Mouse (Mus musculus): ENCODE data around the gene Pde8b. TPM values are rescaled to one million over a fixed set of nuclear protein-coding genes. Genes with fewer than 3 reads are reported as not detected.

Gene Pde8b
- polyA plus RNA-seq, 1 experiment, result not detected

DNA sequence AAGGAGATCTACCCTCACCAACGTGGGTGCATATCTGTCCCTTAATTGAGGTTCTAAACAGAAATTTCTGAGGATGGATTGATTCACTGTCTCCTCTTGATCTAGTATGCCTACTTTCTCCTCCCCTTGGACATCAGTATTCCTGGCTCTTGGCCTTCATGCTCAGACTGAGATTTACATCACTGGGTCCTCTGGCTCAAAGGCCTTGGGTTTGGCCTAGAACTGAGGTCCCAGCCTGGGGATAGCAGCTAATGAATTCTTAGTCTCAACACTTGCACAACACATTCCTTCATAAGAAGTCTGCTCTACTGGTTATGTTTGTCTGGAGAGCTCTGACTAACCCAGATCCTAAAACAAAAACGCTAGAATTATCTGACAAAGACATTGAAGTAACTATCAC lies 61.0 kb downstream of the Pde8b start:
- no peak overlapping the region for H3K27ac ChIP-seq (replicated peaks; ENCODE audit: low read depth, low read length)
- H3K4me3 ChIP-seq (ENCODE audit: insufficient read depth, low read depth, low read length), result no peak overlapping the region
- H3K4me1 ChIP-seq (ENCODE audit: control insufficient read depth, insufficient read depth, insufficient read length, low read length), result no peaks in the 10 kb centered on the region

GRCm38 (mm10) chr13:95187153-95187665 lies 62.9 kb downstream of the Pde8b start:
- H3K27ac ChIP-seq (replicated peaks; ENCODE audit: low read depth, low read length), result no peak overlapping the region
- no peaks in the 10 kb centered on the region for H3K4me1 ChIP-seq (ENCODE audit: control insufficient read depth, insufficient read depth, insufficient read length, low read length)
- no peak overlapping the region for H3K4me3 ChIP-seq (ENCODE audit: insufficient read depth, low read depth, low read length)

- Histone ChIP-seq H3K4me1 (ENCODE audit: control insufficient read depth, insufficient read depth, insufficient read length, low read length) (no peaks in the 10 kb centered on the region), H3K4me3 (ENCODE audit: insufficient read depth, low read depth, low read length) (no peak overlapping the region), H3K27ac (replicated peaks; ENCODE audit: low read depth, low read length) (no peak overlapping the region)
Measured at GRCm38 (mm10) chr13:95186741-95187035, 63.4 kb downstream of the Pde8b start.

- Histone ChIP-seq H3K4me1 (ENCODE audit: control insufficient read depth, insufficient read depth, insufficient read length, low read length) (no peaks in the 10 kb centered on the region), H3K4me3 (ENCODE audit: insufficient read depth, low read depth, low read length) (no peak overlapping the region), H3K27ac (replicated peaks; ENCODE audit: low read depth, low read length) (no peak overlapping the region)
Measured at GRCm38 (mm10) chr13:95185891-95186740, 64.0 kb downstream of the Pde8b start.

DNA sequence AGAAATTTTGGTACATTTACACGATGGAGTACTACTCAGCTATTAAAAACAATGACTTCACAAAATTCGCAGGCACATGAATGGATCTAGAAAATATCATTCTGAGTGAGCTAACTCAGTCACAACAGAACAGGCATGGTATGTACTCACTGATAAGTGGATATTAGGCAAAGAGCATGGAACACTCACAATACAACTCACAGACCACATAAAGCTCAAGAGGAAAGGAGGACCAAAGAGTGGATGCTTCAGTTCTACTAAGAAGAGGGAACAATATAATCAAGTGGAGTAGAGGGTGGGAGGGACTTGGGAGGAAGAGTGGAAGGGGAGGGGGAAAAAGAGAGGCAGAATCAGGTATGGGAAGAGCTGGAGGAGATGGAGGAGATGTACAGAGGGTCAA lies 66.5 kb downstream of the Pde8b start:
- Histone ChIP-seq H3K27ac (replicated peaks; ENCODE audit: low read depth, low read length) (no peak overlapping the region), H3K4me1 (ENCODE audit: control insufficient read depth, insufficient read depth, insufficient read length, low read length) (no peaks in the 10 kb centered on the region), H3K4me3 (ENCODE audit: insufficient read depth, low read depth, low read length) (no peak overlapping the region)

- H3K27ac ChIP-seq (replicated peaks; ENCODE audit: low read depth, low read length), result no peak overlapping the region
- no peak overlapping the region for H3K4me3 ChIP-seq (ENCODE audit: insufficient read depth, low read depth, low read length)
- H3K4me1 ChIP-seq (ENCODE audit: control insufficient read depth, insufficient read depth, insufficient read length, low read length), result no peaks in the 10 kb centered on the region
Measured at GRCm38 (mm10) chr13:95180208-95180607, 69.9 kb downstream of the Pde8b start.

DNA sequence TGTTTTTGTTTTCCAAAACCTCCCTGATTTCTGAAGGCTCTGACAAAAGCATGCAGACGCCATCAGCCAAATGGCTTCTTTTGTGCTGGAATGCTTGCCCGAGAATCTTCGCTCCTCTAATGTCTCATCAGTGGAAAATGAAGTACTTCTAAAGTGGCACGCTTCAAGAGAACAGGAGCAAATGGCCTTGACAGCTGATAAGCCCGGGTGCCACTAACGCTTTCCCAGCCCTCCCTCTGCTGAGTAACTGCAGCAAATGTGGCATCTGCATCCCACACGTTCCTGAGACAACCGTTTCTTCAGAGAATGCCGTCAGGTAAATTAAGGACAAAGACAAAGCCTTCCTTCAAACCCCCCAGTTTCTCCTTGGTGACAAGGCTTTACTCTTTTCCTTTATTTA lies 72.8 kb downstream of the Pde8b start:
- H3K27ac ChIP-seq (replicated peaks; ENCODE audit: low read depth, low read length), result no peak overlapping the region
- H3K4me3 ChIP-seq (ENCODE audit: insufficient read depth, low read depth, low read length), result no peak overlapping the region
- no peaks in the 10 kb centered on the region for H3K4me1 ChIP-seq (ENCODE audit: control insufficient read depth, insufficient read depth, insufficient read length, low read length)

DNA sequence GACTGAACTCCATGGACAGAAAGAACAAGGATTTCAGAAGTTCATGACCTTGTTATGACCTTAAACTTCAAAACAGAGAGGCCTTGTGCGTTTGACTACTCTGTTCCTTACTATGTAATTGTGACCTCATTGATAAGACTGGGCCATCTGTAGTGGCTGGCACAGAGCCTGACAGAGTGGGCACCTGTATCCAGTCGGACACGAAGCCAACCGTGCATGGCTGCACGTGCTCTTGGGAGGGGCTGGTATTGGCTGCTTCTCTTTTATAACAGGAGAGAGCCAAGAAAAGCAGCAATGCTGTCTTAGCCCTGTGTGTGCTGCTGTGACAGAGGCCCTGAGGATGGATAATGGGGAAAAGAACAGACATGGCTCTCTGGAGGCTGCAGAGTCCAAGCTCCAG lies 73.7 kb downstream of the Pde8b start:
- no peak overlapping the region for H3K27ac ChIP-seq (replicated peaks; ENCODE audit: low read depth, low read length)
- H3K4me1 ChIP-seq (ENCODE audit: control insufficient read depth, insufficient read depth, insufficient read length, low read length), result no peaks in the 10 kb centered on the region
- H3K4me3 ChIP-seq (ENCODE audit: insufficient read depth, low read depth, low read length), result no peak overlapping the region

GRCm38 (mm10) chr13:95174253-95174652 lies 75.9 kb downstream of the Pde8b start:
- Histone ChIP-seq H3K27ac (replicated peaks; ENCODE audit: low read depth, low read length) (no peak overlapping the region), H3K4me3 (ENCODE audit: insufficient read depth, low read depth, low read length) (no peak overlapping the region), H3K4me1 (ENCODE audit: control insufficient read depth, insufficient read depth, insufficient read length, low read length) (no peaks in the 10 kb centered on the region)

DNA sequence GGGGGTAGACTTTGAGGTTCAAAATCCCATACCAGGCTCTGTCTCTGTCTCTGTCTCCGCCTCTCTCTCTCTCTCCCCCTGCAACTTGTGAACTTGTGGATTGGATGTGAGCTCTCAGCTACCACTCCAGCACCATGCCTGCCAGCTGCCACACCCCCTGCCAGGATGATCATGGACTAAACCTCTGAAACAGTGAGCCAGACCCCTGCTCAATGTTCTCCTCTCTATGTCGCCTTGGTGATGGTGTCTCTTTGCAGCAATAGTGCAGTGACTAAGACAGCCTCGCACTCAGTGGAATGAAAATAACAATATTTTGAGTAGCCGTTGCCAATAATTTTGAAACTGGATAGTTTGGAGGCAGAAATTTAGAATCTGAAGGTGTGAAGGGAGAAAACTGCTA lies 77.8 kb downstream of the Pde8b start:
- H3K27ac ChIP-seq (replicated peaks; ENCODE audit: low read depth, low read length), result no peak overlapping the region

GRCm38 (mm10) chr13:95160211-95160610 lies 89.9 kb downstream of the Pde8b start:
- Histone ChIP-seq H3K4me1 (ENCODE audit: control insufficient read depth, insufficient read depth, insufficient read length, low read length) (no peaks in the 10 kb centered on the region), H3K27ac (replicated peaks; ENCODE audit: low read depth, low read length) (no peak overlapping the region), H3K4me3 (ENCODE audit: insufficient read depth, low read depth, low read length) (no peak overlapping the region)

More for the DNA sequence above, 77.8 kb downstream of the Pde8b start:
- Histone ChIP-seq H3K4me3 (ENCODE audit: insufficient read depth, low read depth, low read length) (no peak overlapping the region), H3K4me1 (ENCODE audit: control insufficient read depth, insufficient read depth, insufficient read length, low read length) (no peaks in the 10 kb centered on the region)

DNA sequence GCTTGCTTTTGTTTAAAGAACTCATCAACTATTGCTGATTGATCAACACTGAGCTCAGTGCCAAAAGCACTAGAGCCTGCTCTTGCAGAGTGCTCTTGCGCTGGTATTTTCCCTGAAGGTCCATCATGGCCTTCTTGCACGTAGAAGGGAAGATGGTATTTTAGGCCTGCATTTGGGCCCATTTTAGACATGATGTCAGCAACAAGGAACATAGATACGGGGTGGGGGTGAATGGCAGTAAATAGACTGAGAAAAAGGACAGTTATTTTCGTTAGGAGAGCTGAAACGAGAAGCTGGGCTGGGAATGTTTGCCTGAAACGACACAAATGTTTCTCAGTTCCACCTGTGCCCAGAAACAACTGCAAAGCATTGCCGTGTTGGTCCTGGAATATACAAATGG lies 91.2 kb downstream of the Pde8b start:
- Histone ChIP-seq H3K4me1 (ENCODE audit: control insufficient read depth, insufficient read depth, insufficient read length, low read length) (no peaks in the 10 kb centered on the region), H3K4me3 (ENCODE audit: insufficient read depth, low read depth, low read length) (no peak overlapping the region), H3K27ac (replicated peaks; ENCODE audit: low read depth, low read length) (no peak overlapping the region)

GRCm38 (mm10) chr13:95144746-95145145 lies 105.4 kb downstream of the Pde8b start:
- no peak overlapping the region for H3K27ac ChIP-seq (replicated peaks; ENCODE audit: low read depth, low read length)

GRCm38 (mm10) chr13:95140460-95141079 lies 109.6 kb downstream of the Pde8b start:
- Histone ChIP-seq H3K4me3 (ENCODE audit: insufficient read depth, low read depth, low read length) (no peak overlapping the region), H3K4me1 (ENCODE audit: control insufficient read depth, insufficient read depth, insufficient read length, low read length) (no peaks in the 10 kb centered on the region), H3K27ac (replicated peaks; ENCODE audit: low read depth, low read length) (no peak overlapping the region)

More at GRCm38 (mm10) chr13:95144746-95145145, 105.4 kb downstream of the Pde8b start:
- H3K4me3 ChIP-seq (ENCODE audit: insufficient read depth, low read depth, low read length), result no peak overlapping the region
- H3K4me1 ChIP-seq (ENCODE audit: control insufficient read depth, insufficient read depth, insufficient read length, low read length), result no peaks in the 10 kb centered on the region

DNA sequence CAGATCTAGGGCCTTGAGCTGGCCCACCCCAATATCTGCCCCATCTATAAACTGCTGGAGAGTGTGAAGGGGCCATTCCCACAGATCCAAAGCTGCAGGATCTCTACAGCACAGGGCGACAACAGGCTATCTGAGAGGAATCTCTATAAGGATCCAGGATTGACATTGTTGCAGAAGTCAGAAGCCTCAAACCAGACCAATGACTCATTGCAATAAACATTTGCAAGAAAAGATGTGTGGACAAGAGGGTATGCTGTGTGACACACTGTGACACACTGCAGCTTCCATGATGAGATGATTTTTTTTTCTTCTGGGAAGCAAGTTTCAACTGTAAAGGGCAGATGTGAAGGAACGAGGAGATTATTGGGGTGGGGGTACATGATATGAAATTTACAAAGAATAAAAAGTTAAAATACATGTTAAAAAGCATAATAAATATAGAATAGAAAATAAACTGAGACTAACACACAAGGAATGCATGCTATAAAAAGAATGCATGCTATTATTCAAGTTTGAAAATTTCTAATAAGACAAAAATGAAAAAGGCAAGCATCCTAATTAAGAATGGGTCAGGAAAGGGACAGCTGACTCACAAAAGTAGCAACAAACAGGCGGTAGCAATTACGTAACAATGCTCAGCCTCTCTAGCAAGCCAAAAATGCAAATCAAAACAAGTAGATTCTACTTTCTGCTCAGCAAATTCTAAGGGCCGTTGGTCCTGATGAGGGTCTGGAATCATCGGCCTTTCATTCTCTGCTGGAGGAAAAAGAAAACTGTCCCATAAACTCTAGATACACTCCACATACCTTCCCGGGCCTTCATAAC lies 114.6 kb downstream of the Pde8b start:
- Histone ChIP-seq H3K27ac (replicated peaks; ENCODE audit: low read depth, low read length) (no peak overlapping the region), H3K4me3 (ENCODE audit: insufficient read depth, low read depth, low read length) (no peak overlapping the region), H3K4me1 (ENCODE audit: control insufficient read depth, insufficient read depth, insufficient read length, low read length) (no peaks in the 10 kb centered on the region)

Data from brown adipose tissue, adult 24 weeks (tissue).